Mouse (Mus musculus): Measurements from ENCODE around the gene Sema3f.

Sema3f gene

DNA sequence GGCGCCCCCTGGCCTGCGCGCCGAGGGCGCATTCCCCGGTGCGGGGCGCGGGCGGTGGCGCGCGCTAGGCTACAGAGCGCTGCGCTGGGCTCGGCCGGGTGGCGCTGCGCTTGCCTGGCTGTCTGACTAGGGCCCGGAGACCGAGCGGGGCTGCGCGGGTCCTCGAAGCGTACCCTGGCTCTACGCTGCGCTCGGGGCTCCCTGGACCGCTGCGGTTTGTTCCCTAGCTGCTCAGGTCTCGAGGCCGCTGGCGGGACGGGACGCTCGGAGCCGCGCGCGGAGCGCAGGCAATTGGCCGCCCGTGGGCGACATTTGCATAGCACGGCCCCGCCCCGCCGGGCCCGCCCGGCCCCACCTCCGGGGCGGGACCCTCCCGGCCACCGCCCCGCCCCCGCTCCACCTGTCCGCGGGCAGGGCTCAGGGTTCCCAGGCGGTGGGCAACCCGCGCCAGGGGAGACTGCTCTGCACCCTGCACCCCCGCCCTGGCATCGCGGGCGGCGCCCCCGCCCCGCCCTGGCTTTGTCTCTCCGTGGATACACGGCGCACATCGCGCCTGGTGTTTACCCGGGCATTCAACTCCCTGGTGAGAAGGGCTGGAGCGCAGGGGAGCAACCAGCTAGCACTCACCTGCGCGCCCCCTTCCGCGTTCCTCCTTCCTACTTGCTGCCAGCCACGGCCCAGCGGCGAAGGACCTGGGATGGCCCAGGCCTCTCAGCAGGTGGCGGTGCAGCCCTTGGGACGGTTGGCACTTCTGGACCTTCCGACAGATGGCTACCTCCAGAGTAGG, at the start of gene Sema3f:
Gene Sema3f (minus strand): TSS at position 779 of the 787 bp plus-strand sequence.
- DNase-seq (ENCODE audit: low spot score): peak; percentile 86

GRCm38 (mm10) chr9:107759593-107759992, 49.3 kb upstream of the Sema3f start:
- DNase-seq (ENCODE audit: low spot score): no peak

DNA sequence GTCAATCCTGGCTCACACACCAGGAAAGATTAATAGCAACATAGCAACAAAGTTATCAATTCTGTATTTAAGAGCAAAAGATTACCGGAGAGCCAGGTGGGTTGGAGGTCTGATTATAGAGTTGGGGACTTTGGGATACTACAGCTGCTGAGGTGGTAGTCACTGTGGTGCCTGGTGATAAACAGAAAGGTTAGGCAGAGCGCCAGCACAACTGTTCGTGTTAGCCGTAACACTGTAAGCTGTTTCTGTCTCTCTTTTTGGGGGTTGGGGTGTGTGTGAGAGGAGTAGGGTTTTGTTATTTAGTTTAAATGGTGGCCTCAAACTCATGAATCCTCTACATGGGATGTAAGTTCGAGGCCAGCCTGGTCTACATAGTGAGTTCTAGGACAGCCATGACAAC, 40.1 kb upstream of the Sema3f start:
- no peak for DNase-seq (ENCODE audit: low spot score)

GRCm38 (mm10) chr9:107748063-107748462, 37.8 kb upstream of the Sema3f start:
- DNase-seq (ENCODE audit: low spot score): no peak

GRCm38 (mm10) chr9:107747310-107747709, 37.0 kb upstream of the Sema3f start:
- no peak for DNase-seq (ENCODE audit: low spot score)

- no peak for DNase-seq (ENCODE audit: low spot score)
These were observed 36.4 kb upstream of the Sema3f start for GRCm38 (mm10) chr9:107746679-107747078.

- DNase-seq (ENCODE audit: low spot score): no peak
These were observed 33.8 kb upstream of the Sema3f start for GRCm38 (mm10) chr9:107744061-107744460.

DNA sequence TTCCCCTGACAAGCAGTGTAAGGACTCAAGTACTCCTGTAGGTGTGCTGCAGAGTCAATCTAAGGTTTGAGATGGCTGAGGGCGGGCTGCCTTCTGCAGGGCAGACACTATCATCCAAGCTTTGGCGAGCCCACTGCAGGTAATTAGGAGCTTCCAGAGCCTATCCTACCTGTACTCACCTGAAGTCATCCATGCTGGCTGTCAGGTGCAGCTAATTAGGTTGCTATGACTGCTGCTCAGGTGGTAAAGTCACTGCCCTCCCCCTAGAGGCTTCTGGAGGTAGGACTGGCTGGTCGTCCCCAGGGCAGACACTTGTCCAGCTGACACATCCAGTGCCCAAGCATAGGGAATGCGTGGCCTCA, 28.5 kb upstream of the Sema3f start:
- peak; percentile 55 for DNase-seq (ENCODE audit: low spot score)

DNA sequence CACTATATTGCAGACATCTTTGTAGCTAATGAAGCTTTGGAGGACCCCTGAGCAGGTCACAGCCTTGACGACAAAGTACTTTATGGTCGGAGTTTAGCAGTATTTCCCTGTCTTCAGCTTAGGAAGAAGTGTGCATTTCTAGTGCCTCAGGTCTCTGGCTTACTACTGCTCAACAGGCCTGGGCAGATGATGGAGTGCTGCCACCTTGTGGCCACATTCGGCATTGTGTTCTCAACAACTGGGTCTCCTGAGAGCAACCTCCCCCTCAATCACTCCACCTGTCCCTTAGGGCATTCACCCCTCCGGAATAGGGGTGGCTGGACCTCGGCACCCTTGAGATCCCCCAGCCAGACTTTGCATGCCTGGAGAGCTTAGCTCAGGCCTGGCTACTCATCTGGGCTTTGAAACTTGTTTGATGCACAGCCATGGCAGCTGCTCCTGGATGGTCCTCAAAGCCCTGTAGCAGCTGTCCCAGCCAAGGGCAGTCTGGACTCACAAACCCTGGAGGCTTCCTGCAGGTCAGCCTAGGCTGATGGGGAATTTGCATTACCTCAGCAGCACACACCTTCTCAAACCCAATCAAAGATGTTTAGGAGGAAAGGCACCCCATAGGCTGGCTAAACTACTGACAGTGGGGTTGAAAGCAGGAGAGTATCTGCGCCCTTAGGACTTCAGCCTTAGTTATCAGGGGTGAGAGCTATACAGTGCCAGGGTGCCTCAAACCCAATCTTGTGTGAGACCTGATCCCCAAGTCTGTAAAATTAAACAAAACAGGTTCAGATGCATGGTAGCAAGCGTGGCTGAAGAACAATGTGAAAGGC, 28.0 kb upstream of the Sema3f start:
- DNase-seq (ENCODE audit: low spot score): peak; percentile 96

DNA sequence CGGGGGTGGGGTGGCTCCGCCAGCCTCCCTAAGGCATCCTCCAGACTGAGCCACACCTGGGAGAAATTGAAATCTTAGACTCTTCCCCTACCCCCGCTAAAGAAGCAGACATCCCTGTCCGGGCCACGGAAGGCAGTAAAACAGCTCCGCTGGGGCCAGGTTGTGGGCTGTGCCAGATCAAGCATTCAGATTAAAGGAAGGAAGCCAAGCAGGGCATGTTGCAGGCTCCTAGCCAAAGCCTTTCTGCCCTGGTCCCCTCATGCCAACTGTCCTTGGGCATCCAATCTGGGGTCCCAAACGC, 25.9 kb upstream of the Sema3f start:
- DNase-seq (ENCODE audit: low spot score): peak; percentile 30

- peak; percentile 37 for DNase-seq (ENCODE audit: low spot score)
These were observed 25.3 kb upstream of the Sema3f start for GRCm38 (mm10) chr9:107735356-107736184.

- DNase-seq (ENCODE audit: low spot score): no peak
These were observed 24.3 kb upstream of the Sema3f start for GRCm38 (mm10) chr9:107734567-107734971.

GRCm38 (mm10) chr9:107729709-107730108, 19.4 kb upstream of the Sema3f start:
- no peak for DNase-seq (ENCODE audit: low spot score)

- DNase-seq (ENCODE audit: low spot score): no peak
These were observed 18.8 kb upstream of the Sema3f start for GRCm38 (mm10) chr9:107728919-107729670.

- DNase-seq (ENCODE audit: low spot score): no peak
These were observed 16.8 kb upstream of the Sema3f start for GRCm38 (mm10) chr9:107727041-107727440.

GRCm38 (mm10) chr9:107724796-107725195, 14.5 kb upstream of the Sema3f start:
- no peak for DNase-seq (ENCODE audit: low spot score)

DNA sequence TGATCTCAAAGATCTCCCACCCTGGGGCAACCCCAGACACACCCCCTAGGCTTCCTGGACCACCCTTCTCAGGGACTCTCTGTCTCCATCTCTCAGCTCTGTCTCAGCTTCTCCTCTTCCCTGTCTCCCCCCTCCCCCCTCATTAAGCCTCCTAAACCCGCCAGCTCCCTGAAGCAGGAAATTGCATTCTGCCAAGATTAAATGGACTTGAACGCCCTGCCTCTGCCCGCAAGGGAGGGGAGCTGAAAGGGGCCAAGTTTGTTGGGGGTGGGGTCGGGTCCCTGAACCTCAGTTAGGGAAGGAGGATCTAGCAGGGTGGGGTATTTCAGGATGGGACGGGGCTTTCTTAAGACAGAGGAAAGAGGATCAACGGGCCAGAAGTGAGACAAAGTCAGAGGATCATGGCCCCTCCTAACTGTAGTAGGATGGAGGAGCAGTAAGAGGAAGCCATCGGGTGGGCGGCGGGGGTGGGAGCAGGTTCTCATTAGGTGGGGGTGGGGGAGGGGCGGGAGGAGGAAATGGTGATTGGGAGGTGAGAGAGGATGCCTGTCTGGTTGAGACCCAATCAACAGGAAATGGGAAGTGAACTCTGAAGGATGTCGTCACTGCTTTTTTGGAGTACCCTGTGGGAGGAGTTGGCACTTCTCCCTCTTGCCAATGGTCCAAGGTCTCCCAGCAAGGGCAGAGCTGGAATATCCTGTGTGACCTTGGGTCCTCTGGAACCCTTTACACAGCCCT, 13.7 kb upstream of the Sema3f start:
- DNase-seq (ENCODE audit: low spot score): peak; percentile 63

DNA sequence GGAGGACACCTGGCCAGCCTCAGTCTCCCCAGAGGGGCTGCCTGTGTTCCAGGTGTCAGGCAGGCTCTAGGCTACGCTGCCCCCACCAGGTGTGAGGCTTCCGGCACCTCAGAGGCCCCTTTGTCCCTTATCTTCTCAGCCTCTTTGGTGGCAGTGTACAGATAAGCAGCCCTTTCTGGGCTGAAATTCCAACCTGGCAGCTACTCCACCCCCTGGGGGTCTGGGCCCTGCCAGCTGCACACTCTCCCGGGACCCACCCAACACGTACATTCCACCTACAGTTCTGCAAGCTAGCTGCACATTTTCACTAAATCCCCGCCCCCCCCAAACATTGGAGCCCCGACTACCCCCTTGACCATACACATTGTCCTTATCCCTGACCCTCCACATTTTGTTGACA, 13.0 kb upstream of the Sema3f start:
- no peak for DNase-seq (ENCODE audit: low spot score)

DNA sequence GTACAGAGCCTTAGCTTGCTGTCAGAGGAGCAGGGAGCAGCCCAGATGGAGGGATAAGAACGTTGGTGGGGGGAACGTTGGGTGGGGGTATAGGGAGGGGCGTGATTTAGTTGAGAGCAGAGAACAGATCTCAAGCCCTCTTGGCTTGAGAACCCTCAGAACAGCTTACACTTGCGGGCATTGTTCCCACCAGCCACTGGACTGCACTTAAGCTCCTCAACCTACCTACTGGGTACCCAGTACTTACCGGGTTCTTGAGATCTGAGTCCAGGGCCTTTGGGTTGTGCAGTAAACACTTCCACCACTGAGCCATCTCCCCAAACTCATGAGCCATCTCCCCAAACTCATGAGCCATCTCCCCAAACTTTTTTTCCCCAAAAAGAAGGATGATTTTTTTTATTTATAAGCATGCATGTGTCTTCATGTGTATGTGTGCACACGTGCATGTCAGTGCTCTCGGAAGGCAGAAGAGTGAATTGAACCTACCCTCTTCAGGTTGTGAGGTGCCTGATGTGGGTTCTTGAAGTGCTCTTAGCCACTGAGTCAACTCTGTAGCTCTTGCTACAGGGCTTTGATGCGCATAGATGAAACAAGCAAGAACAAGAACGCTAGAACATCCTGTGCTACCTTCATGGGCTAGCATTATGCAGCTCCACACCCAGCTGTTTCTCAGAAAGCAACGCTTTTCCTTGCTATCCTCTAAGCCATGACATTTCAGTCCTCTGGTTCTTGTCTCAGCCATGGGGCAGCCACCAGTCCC, 8.7 kb upstream of the Sema3f start:
- no peak for DNase-seq (ENCODE audit: low spot score)

DNA sequence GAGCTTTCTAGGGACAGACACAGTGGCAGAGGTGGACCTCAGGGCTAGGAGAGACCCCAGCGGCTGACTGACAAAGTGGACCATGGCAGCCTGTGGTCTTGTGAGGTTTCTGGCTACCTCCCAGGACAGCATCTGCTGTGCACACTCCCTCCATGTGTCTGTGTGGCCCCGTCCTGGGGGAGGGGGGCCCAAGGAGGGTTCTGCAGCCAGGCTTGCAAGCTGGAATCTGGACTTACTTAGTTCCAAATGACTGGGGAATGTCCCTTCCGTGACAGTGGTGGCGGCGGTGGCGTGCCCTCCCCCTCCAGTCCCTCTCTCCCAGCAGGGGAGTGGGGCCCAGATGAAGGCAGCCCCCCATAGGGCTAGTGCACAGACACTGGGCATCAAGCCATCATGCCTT, 6.7 kb upstream of the Sema3f start:
- DNase-seq (ENCODE audit: low spot score): peak; percentile 52
